Mouse (Mus musculus) naive thymus-derived CD4-positive, alpha-beta T cell, adult 2 months (primary cell): ENCODE measurements around the gene Spata48.

Source experiments
- DNase-seq: peaks from one replicate; pipeline ENCODE4 v3.0.0-alpha.2; 2011; ENCODE audit warnings: low read depth

Gene Spata48

DNA sequence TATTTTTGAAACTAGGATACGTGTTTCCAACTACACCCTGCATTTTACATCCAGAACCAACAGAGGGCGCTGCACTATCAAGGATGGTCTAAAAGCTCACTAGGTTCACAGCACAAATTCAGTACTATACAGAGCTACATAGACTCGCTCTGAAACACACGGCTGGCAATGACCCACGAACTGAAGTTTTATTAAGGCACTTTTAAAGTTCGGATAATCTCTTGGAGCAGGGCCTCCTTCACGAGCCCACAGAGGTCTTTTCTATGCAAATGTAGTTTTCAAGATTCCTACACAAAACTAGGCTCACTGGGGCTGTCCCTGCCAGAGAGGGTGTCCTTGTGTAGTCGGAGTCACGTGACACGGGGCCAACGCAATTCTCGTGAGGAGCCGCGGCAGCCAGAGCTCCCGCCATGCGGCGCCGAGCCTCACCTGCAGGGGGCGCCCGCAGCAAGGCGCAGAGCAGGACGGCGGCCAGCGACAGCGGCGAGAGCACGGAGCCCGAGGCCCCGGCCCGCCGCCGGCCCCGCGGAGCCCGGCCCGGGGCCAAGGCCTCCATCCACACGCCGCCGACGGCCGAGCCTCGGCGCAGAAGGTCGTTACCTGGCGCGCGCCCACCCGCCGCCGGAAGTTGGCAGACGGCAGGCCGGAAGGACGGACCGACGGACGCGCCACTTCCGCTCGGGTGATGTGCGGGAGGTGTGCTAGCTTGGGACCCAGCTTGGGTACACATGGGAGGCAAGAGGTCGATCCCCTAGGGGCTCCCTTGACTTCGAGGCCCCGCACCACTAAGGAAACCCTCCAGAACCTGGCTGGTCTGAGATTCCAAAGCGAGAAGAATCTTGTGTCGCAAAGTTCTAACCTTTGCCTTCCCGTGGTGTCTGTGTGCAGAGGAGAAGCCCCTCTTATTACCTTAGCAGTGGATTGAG is at the start of gene Spata48, which contains the start of gene Zpbp:
Gene Spata48, plus strand, starts transcription at position 460 of the 926 bp plus-strand sequence.
Gene Zpbp, minus strand, starts transcription at position 774 of the 926 bp plus-strand sequence.
- DNase-seq: peak; percentile 98

- DNase-seq: no peak
Measured at GRCm38 (mm10) chr11:11414188-11414587, 47.7 kb upstream of the Spata48 start.

DNA sequence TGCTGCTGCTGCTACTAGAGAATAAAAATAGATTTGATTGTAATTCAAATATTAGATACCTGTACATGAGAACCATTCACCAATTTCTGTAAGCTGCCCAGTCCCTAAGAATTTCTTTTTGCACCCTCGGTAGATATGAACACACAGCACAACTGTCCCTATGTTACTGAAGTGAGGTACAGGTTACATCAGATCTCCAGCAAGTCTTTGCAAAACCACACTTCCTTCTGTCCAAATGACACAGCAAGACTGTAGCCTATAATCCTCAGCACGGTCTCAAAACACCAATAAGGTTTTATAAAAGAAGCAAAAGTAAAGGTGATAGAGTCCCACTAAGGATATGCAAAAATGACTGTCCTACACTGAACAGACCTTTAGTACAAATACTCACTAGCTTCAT is 44.5 kb upstream of the Spata48 start:
- no peak for DNase-seq

- DNase-seq: peak; percentile 74
Measured at GRCm38 (mm10) chr11:11455037-11455436, 6.9 kb upstream of the Spata48 start.

- DNase-seq: no peak
Measured at GRCm38 (mm10) chr11:11462561-11462890, 632 bp downstream of the Spata48 start.

DNA sequence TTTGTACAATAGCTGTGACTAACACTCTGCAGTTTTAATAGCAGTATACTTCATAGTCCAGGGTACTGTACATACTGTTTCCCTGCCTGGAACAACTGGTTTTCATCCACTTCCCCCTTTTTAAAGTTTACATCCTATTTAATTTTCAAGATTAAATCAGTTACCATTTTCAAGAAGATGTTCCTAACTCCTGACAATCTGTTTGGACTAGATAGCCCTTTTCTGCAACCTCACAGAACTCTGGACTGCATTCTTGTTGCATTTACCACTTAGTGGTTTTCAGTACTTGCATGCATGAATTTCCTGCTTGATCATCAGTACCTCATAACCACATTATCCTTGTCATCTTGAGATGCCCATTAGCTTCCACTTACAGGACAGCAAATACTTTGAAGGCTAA is 7.0 kb downstream of the Spata48 start:
- no peak for DNase-seq

GRCm38 (mm10) chr11:11484378-11484777 is 22.5 kb downstream of the Spata48 start:
- DNase-seq: no peak

DNA sequence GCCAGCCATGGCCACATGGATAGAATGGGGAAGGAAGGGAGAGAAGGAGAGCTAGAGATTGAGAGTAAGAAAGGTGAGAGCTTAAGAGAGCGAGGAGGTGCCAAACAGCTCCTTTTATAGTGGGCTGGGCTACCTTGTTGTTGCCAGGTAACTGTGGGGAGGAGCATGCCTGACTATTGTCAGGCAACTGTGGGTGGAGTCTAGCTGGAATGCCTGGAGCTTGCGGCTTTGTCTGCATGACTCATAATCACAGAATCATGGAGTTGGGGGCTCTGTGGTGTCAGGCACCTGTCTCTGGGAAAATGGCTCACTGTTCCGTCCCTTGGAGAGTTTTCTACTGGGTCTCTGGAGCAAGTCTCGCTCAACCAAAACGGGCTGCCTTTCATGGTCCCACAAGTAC is 30.1 kb downstream of the Spata48 start:
- no peak for DNase-seq

- peak; percentile 6 for DNase-seq
Measured at GRCm38 (mm10) chr11:11495697-11496096, 33.8 kb downstream of the Spata48 start.

GRCm38 (mm10) chr11:11499944-11500343 is 38.0 kb downstream of the Spata48 start:
- DNase-seq: peak; percentile 89

- peak; percentile 87 for DNase-seq
Measured at GRCm38 (mm10) chr11:11506187-11506586, 44.3 kb downstream of the Spata48 start.

GRCm38 (mm10) chr11:11509413-11509812 is 47.5 kb downstream of the Spata48 start:
- no peak for DNase-seq

DNA sequence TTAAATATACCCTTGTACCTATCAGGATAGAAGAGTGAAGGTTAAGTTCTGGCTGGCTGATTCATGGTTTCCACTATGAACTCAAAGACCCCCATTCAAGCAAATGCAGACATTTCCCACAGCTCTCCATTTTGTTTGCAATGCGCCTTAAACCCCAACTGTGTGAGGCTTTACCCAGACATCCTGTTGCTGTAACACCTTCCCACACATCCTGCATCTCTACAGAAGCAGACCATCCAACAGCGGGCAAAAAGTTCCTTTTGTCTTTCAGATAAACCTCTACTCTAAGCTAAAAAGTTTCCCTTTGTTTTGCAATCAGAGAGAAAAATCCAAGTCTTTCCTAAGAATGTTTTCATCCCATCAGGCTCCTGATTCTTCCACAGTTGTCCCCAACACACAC is 50.2 kb downstream of the Spata48 start:
- DNase-seq: peak; percentile 73

GRCm38 (mm10) chr11:11513008-11513799 is 51.3 kb downstream of the Spata48 start:
- no peak for DNase-seq

GRCm38 (mm10) chr11:11514920-11515319 is 53.0 kb downstream of the Spata48 start:
- DNase-seq: peak; percentile 66

GRCm38 (mm10) chr11:11517781-11518435 is 56.0 kb downstream of the Spata48 start:
- no peak for DNase-seq

DNA sequence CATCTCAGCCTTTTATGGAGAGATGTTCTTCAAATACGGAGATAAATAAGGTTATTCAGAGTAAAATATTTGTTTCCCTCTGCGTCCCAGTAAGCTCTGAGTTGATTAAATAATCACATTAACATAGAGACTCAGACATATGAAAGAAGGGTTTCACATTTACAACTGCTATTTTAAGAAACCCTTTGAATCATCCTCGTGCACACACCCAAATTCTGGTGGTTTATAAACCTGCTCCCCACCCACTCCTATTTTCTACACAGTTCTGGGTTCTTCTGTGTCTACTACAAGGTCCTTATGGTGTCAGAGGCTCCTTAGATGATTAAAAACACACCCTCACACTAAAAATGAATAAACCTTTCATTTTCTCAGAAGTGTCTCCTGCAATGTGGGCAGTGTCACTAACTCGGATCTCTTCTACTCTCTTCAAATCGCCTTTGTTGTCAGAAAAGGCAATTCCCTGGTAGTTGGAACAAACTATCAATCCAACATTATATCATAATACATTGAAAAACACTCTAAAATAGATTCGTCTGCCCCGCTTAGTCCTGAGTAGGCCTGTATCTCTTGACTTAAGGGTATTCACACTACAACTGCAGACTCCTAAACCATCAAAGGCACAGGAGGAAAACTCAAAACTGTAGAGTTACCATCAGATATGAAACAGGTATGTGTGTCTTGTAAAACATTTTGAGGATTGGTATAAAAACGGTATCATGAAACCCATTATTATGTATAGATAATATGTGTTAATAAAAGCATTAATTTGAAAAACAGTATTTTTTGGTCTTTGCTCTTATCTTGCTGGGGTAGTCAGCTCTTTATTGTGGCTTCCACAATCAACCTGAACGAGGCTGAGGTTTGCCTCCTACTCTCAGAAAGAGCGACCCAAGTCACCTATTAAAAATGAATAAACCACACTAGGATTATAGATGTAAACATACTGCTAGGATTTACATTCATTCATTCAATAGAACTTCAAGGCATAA is 57.7 kb downstream of the Spata48 start:
- DNase-seq: peak; percentile 66

DNA sequence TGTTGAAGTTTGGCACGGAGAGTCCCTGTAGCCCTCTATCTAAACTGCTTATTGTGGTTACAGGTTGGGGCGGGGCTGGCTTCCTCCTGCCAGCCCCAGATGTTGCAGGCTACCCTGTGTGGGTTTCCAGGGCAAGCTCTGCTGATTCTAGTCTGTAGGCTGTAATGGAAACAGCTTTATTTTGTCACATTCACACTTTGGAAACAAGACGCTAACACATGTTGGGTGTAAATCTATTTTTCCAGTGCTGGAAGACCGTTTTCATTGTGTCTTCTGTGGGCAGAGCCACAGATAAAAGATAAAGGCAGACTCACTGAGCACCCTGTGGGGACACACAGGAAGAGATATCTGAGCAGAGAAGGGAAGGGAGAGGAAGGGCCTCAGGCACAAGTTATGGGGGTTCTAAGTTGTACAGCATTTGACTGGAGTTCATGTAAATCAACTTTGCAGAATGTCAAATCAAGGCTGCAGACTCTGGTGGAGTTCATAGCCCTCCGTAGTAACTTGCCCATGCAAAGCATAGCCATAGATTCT is 60.1 kb downstream of the Spata48 start:
- peak; percentile 89 for DNase-seq

DNA sequence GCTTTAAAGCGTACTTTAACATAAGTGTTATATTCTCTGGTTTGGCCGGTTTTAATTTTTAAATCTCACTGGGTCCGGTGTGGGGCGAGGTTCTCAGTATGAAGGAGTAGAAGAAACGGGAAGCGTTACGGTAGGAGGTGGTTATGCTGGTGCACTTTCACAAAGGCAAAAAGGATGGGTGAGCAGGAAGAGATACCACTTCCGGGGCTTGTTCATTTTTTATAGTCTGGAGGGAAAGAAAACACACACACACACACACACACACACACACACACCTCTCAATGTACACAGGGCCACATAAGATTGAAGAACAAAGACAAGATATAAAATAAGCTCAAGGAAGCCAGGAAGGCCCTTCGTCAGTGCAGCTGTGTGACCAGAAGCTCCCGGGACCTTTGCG is 66.9 kb downstream of the Spata48 start:
- peak; percentile 81 for DNase-seq

- DNase-seq: no peak
Measured at GRCm38 (mm10) chr11:11529165-11529564, 67.3 kb downstream of the Spata48 start.

DNA sequence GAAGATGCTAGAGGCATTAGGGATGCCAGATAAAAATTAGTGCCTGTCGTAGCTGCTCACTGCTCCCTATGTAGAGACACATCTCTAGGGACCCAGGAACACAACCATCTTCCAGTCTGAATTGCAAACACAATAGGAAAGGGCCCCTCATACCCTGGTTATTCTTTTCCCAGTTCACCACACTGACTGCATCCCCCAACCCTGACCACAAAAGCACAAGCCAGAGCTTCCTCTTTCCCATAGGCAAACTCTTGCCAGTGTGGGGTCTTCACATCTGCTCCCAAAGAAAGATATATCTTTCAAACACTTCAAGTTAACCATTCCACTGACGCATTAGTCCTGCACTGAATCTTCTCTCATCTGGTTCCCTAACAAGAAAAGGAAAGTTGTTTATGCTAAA is 68.2 kb downstream of the Spata48 start:
- DNase-seq: no peak
